Mouse (Mus musculus) E14TG2a.4 (cell line): ENCODE data around the gene Dnal1.

Experiments used
- CTCF ChIP-seq: conservative IDR thresholded peaks from 2 replicates; pipeline ENCODE4 v1.5.1; 2014; ENCODE audit warnings: low read length
- NANOG ChIP-seq: IDR thresholded peaks from 2 replicates; pipeline ENCODE4 v1.6.1; 2014; ENCODE audit warnings: borderline replicate concordance, low read length, mixed read lengths
- POU5F1 ChIP-seq: IDR thresholded peaks from 2 replicates; pipeline ENCODE4 v1.6.1; 2014; ENCODE audit warnings: low read length, borderline replicate concordance

DNA sequence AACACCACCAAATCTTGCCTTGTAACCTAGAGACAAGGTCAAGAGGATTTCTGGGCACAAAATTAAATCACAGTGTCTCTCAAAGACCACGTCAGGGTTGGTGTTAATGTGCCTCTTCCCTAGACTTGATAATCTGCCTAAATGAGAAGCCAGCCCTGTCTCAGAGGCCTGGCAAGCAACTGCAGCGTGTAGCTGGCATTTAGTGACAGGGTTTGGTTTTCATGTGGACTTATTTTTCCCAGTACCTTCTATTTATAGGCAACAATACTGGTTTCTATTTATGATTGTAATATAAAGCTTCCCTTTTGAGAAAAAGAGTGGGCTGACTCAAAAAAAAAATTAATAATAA, 41.3 kb downstream of the Dnal1 start:
- TF ChIP-seq CTCF (no peak), POU5F1 (no peak), NANOG (no peak)
